Mouse (Mus musculus): Measurements from ENCODE around the gene Gm3752. TPM values are rescaled to one million over a fixed set of nuclear protein-coding genes. Genes with fewer than 3 reads are reported as not detected.
"Not testable (repeated sequence)": the region's sequence is repeated elsewhere in the genome, so short reads cannot be mapped to it uniquely, and the experiment has no call there.

Gm3752 gene
- total RNA-seq (2021) = not detected in 2 replicates
- long read RNA-seq, experiment 1 = 0 reads
- long read RNA-seq, experiment 2 = 0 reads

- not testable (repeated sequence) for DNase-seq
These were observed at the start of gene Gm3752 for GRCm38 (mm10) chr14:7483662-7484061. Gene Gm3752, minus strand, starts transcription at chr14:7483762.

GRCm38 (mm10) chr14:7488731-7489130 lies 5.2 kb upstream of the Gm3752 start:
- DNase-seq = peak; percentile 5

GRCm38 (mm10) chr14:7450817-7451216 lies 32.7 kb downstream of the Gm3752 start, which contains the start of gene Gm3755:
Gene Gm3755, minus strand, starts transcription at chr14:7450917.
- DNase-seq = not testable (repeated sequence)

GRCm38 (mm10) chr14:7422496-7422895 lies 61.1 kb downstream of the Gm3752 start:
- DNase-seq = not testable (repeated sequence)

Other genes starting within 250 kb of the Gm3752 start
- not detected in 2 replicates for gene Gm3727, start 219.0 kb downstream of the Gm3752 start, total RNA-seq (2021)
- 0.38 and 0.44 TPM in 2 replicates for gene Gm3739, start 168.7 kb downstream of the Gm3752 start, total RNA-seq (2021)
- not detected in 2 replicates for gene Gm5797, start 151.4 kb downstream of the Gm3752 start, total RNA-seq (2021)
- gene Gm8374, start 118.6 kb downstream of the Gm3752 start, total RNA-seq (2021) = not detected in 2 replicates
- gene Gm3755, start 32.8 kb downstream of the Gm3752 start, total RNA-seq (2021) = not detected in 2 replicates
- 2.3 and 2.9 TPM in 2 replicates for gene Gm3558, start 84.8 kb upstream of the Gm3752 start, total RNA-seq (2021)
- not detected in 2 replicates for gene Gm10338, start 111.8 kb upstream of the Gm3752 start, total RNA-seq (2021)
- not detected in 2 replicates for gene Gm10128, start 160.2 kb upstream of the Gm3752 start, total RNA-seq (2021)

Data from adrenal gland, postnatal 14 days (tissue).